ENCODE assay signal across 13 mouse cellular contexts in genomic region chr17:5660317-5661080, GRCm38 (mm10).
DNase-seq lines count a peak whose midpoint lies in the region; ATAC-seq and TF ChIP-seq lines count a peak whose summit lies in the region.
"Had no signal": no experiment of that assay in that cellular context is flagged by ENCODE, and none has a peak within 500 bp of the region (broad histone marks: within the 10 kb centered on the region; RNA-seq: fewer than 3 reads in every experiment).

No protein-coding gene starts in this region.

- H3K4me3 ChIP-seq in hindbrain, embryonic 11.5 days (ENCODE audit: low read depth, low read length): no peak overlapping the region
- H3K4me3 ChIP-seq in hindbrain, embryonic 10.5 days: no peak overlapping the region
- no peak overlapping the region for H3K4me3 ChIP-seq in forebrain, embryonic 15.5 days
- no peak overlapping the region for H3K4me3 ChIP-seq in midbrain, postnatal 0 days (ENCODE audit: low read depth, low read length)
- no peak overlapping the region for H3K4me3 ChIP-seq in limb, embryonic 10.5 days
- H3K4me3 ChIP-seq: left cerebral cortex, adult 2 months; liver, embryonic 12.5 days had no signal

- no peak for TF ChIP-seq CTCF in midbrain, postnatal 0 days (IDR thresholded peaks at IDR 0.05)

- ATAC-seq in hindbrain, embryonic 11.5 days (ENCODE audit: low FRiP score): no peak
- ATAC-seq in forebrain, embryonic 15.5 days (replicated peaks): peak; percentile 84; the same call in 1 of the 2 replicates
- no peak for ATAC-seq in midbrain, postnatal 0 days (ENCODE audit: low FRiP score)
- ATAC-seq: liver, embryonic 12.5 days had no signal

- 28% methylated on average over 8 of the region's 8 CpGs for WGBS in hindbrain, embryonic 11.5 days
- WGBS in hindbrain, embryonic 10.5 days: 27% methylated on average over 8 of the region's 8 CpGs
- WGBS in forebrain, embryonic 15.5 days: 12% methylated on average over 8 of the region's 8 CpGs
- 34% methylated on average over 8 of the region's 8 CpGs for WGBS in midbrain, postnatal 0 days
- 62% methylated on average over 8 of the region's 8 CpGs for WGBS in limb, embryonic 10.5 days

- no peak overlapping the region for H3K9ac ChIP-seq in hindbrain, embryonic 11.5 days (ENCODE audit: low read depth, low read length)
- H3K9ac ChIP-seq in forebrain, embryonic 15.5 days (replicated peaks): no peak overlapping the region
- no peak overlapping the region for H3K9ac ChIP-seq in midbrain, postnatal 0 days (replicated peaks; ENCODE audit: low read length, poor library complexity, severe bottlenecking)
- H3K9ac ChIP-seq: liver, embryonic 12.5 days had no signal

- no peaks in the 10 kb centered on the region for H3K9me3 ChIP-seq in hindbrain, embryonic 11.5 days (ENCODE audit: control insufficient read depth, low read length)
- no peaks in the 10 kb centered on the region for H3K9me3 ChIP-seq in hindbrain, embryonic 10.5 days
- H3K9me3 ChIP-seq in forebrain, embryonic 15.5 days: no peaks in the 10 kb centered on the region
- H3K9me3 ChIP-seq in midbrain, postnatal 0 days (ENCODE audit: low read length): no peaks in the 10 kb centered on the region
- H3K9me3 ChIP-seq in limb, embryonic 10.5 days (replicated peaks): no peaks in the 10 kb centered on the region
- H3K9me3 ChIP-seq: liver, embryonic 12.5 days had no signal

- no peak overlapping the region for H3K4me2 ChIP-seq in hindbrain, embryonic 11.5 days (replicated peaks; ENCODE audit: low read depth, low read length)
- no peak overlapping the region for H3K4me2 ChIP-seq in forebrain, embryonic 15.5 days (replicated peaks)
- no peak overlapping the region for H3K4me2 ChIP-seq in midbrain, postnatal 0 days (ENCODE audit: low read depth, low read length, poor library complexity, severe bottlenecking)
- H3K4me2 ChIP-seq: liver, embryonic 12.5 days had no signal

- H3K36me3 ChIP-seq in hindbrain, embryonic 11.5 days (ENCODE audit: control insufficient read depth, insufficient read depth, low read length): no peaks in the 10 kb centered on the region
- no peaks in the 10 kb centered on the region for H3K36me3 ChIP-seq in hindbrain, embryonic 10.5 days
- no peaks in the 10 kb centered on the region for H3K36me3 ChIP-seq in forebrain, embryonic 15.5 days
- no peaks in the 10 kb centered on the region for H3K36me3 ChIP-seq in midbrain, postnatal 0 days (ENCODE audit: insufficient read depth, low read length)
- H3K36me3 ChIP-seq in limb, embryonic 10.5 days: no peaks in the 10 kb centered on the region

- H3K27ac ChIP-seq in hindbrain, embryonic 11.5 days (ENCODE audit: low read depth, low read length): no peak overlapping the region
- no peak overlapping the region for H3K27ac ChIP-seq in hindbrain, embryonic 10.5 days
- no peak overlapping the region; the same call in 1 of the 2 replicates for H3K27ac ChIP-seq in forebrain, embryonic 15.5 days (replicated peaks)
- no peak overlapping the region for H3K27ac ChIP-seq in midbrain, postnatal 0 days (ENCODE audit: low read depth, low read length)
- no peak overlapping the region for H3K27ac ChIP-seq in limb, embryonic 10.5 days
- H3K27ac ChIP-seq: left cerebral cortex, adult 2 months; liver, embryonic 12.5 days had no signal

- H3K4me1 ChIP-seq in hindbrain, embryonic 11.5 days (replicated peaks; ENCODE audit: control insufficient read depth, insufficient read depth, low read length): no peaks in the 10 kb centered on the region
- H3K4me1 ChIP-seq in hindbrain, embryonic 10.5 days (replicated peaks): peaks cover 14% of the 10 kb centered on the region
- peaks cover 8% of the 10 kb centered on the region for H3K4me1 ChIP-seq in forebrain, embryonic 15.5 days
- no peaks in the 10 kb centered on the region for H3K4me1 ChIP-seq in midbrain, postnatal 0 days (ENCODE audit: insufficient read depth, low read length)
- no peaks in the 10 kb centered on the region for H3K4me1 ChIP-seq in limb, embryonic 10.5 days
- H3K4me1 ChIP-seq: liver, embryonic 12.5 days had no signal

- peak; percentile 15 for DNase-seq in hindbrain, embryonic 11.5 days (ENCODE audit: low spot score)
- DNase-seq in hindbrain, embryonic 10.5 days (ENCODE audit: low spot score): no peak
- DNase-seq in ZHBTc4 (ENCODE audit: low read depth, low spot score): peak; percentile 34
- peak; percentile 62 for DNase-seq in midbrain, postnatal 0 days (ENCODE audit: low spot score)
- no peak for DNase-seq in thymus, postnatal 0 days (ENCODE audit: low spot score)
- DNase-seq in limb, embryonic 10.5 days (ENCODE audit: low spot score): no peak
- no peak for DNase-seq in thymus, postnatal 4 days
- DNase-seq: kidney, adult 11 months; kidney, postnatal 4 days; lung, postnatal 10 days had no signal

- no peaks in the 10 kb centered on the region for H3K27me3 ChIP-seq in hindbrain, embryonic 11.5 days (ENCODE audit: control insufficient read depth, insufficient read depth, low read length)
- peaks cover 6% of the 10 kb centered on the region; the same call in 1 of the 2 replicates for H3K27me3 ChIP-seq in hindbrain, embryonic 10.5 days (ENCODE audit: insufficient read depth, poor library complexity, severe bottlenecking)
- 0 out of 2 replicates have a peak, but pooled peaks cover 6% of the 10 kb centered on the region for H3K27me3 ChIP-seq in forebrain, embryonic 15.5 days
- H3K27me3 ChIP-seq in midbrain, postnatal 0 days (ENCODE audit: insufficient read depth, low read length): no peaks in the 10 kb centered on the region
- H3K27me3 ChIP-seq in limb, embryonic 10.5 days (ENCODE audit: low read depth, poor library complexity, severe bottlenecking): no peaks in the 10 kb centered on the region
- H3K27me3 ChIP-seq: liver, embryonic 12.5 days had no signal

Comparison
In these comparisons a context has a peak if more than half of its experiments do, and no peak if none do; other contexts are left out.
1. DNase-seq: peak in hindbrain, embryonic 11.5 days (single experiment), ZHBTc4 (single experiment) and midbrain, postnatal 0 days (single experiment); none in hindbrain, embryonic 10.5 days (single experiment), thymus, postnatal 0 days (single experiment), limb, embryonic 10.5 days (single experiment) and thymus, postnatal 4 days (single experiment).